Mouse (Mus musculus) layer of hippocampus, postnatal 36 days (tissue): ENCODE results near the gene Slc18a3. TPM values are rescaled to one million over a fixed set of nuclear protein-coding genes. Genes with fewer than 3 reads are reported as not detected.

Experiments used
- DNase-seq, 2 experiments: peaks; one replicate each; pipeline ENCODE4 v3.0.0; 2022
- total RNA-seq, 2 experiments: library from RNA; stranded (reverse); gene quantifications; 2 replicates each; pipeline ENCODE4 v1.2.3; 2021

Slc18a3 gene
- total RNA-seq: not detected

GRCm38 (mm10) chr14:32464601-32465505 is at the start of gene Slc18a3:
Gene Slc18a3, minus strand, starts transcription at chr14:32464850.
- no peak for DNase-seq

DNA sequence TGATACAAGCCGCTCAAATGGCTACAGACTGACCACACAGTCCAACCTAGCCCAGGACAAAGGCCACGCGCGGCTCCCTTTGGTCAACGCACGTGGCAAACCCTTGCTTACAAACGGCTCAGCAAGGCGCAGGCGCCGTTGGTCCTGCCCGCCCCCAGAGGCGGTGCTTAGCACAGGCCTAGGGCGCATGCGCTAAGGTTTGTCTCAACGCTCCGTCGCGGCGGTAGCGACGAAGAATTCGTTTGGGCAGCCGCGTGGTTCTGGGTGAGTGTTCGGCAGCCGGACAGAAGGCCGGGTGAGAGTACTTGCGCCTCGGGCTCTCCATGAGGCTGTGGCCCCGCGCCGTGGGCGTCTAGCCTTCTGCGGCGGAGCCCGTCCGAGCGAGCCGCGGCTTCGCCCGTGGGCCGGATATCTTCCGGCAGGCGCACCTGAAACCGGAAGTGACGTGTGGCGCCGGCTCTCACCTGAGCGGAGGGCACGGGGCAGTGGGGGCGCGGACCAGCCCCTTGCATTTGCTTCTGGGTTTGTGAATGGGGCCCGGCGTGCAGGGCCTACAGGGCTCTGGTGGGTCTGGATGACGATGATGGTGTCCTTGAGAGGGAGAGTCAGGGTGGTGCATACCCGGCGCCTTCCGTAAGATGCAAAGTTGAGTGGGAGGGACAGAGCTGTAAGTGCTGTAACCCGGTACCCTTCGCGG is 48.8 kb upstream of the Slc18a3 start, which contains the start of gene Ercc6:
TSS of gene Ercc6 (plus strand) at position 186 of the 697 bp plus-strand sequence.
- DNase-seq: peak; percentile 90 to 91

DNA sequence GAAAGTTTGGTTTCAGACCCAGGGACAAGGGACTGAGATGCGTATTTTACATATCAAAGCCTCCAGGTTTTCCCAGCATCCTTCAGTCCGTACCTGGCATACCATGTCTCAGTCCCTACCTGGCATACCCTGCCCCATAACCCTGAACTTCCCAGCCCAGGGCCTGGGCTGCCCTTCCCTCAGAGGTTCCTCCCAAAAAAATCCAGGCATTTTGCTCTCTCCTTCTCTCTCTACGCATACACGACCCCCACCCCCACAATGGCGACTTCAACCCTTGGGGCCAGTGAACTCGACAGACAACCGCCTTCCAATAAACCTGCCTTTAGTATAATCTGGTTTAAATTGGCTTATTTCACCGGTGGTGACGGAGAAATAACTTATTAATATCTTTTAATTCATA is 48.3 kb upstream of the Slc18a3 start:
- DNase-seq: no peak

GRCm38 (mm10) chr14:32509443-32509961 is 44.9 kb upstream of the Slc18a3 start:
- no peak for DNase-seq

DNA sequence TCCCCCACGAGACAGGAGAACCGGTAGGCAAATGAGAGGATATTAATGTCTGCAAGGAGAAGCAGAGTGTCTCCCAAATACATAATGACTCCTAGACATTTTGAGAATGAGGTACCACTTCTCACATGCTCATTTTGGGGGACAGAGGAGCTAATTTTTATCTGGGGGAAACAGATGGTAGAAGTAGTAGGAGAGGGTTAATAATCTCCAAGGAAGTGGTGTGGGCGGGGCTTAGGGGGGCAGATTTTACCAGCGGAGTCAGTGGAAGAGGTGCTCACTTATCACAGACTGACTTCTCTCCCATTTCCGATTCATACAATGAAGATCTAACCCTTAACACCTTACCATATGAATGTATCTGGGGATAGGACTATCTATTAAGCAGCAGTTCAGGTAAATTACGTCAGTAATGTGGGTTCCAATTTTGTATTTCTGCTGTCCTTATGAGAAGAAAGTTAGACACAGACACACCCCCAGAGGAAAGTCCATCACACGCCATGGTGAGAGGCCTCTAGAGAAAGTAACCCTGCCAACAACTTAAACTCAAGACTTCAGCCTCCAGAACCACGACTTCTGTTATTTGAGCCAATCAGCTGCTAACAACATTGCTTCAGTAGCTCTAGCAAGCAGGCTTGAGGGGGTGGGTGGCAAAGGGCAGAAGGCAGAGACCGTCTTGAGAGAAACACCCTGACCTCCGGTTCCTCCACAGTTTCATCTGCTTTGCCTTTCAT is 43.6 kb upstream of the Slc18a3 start:
- DNase-seq: no peak

GRCm38 (mm10) chr14:32507216-32507615 is 42.6 kb upstream of the Slc18a3 start:
- DNase-seq: no peak

GRCm38 (mm10) chr14:32506329-32506728 is 41.7 kb upstream of the Slc18a3 start:
- DNase-seq: no peak

- DNase-seq: no peak
These were observed 39.2 kb upstream of the Slc18a3 start for GRCm38 (mm10) chr14:32503897-32504296.

- DNase-seq: no peak
These were observed 38.4 kb upstream of the Slc18a3 start for GRCm38 (mm10) chr14:32502764-32503688.

DNA sequence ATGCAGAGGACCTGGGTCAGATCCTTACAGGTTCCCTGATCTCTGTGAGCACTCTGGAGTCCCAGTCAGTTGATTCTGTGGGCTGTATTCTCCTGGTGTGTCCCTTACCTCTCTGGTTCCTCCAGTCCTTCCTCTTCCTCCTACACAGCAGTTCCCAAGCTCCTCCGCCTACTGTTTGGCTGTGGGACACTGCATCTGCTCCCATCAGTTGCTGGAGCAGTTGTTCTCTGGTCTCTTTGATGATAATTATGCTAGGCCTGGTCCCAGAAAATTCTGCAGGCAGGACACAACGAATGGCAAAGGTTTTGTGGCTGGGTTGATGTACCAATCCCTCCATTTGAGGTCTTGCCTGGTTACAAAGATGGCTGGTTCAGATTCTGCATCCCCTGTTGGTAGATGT is 36.7 kb upstream of the Slc18a3 start:
- DNase-seq: no peak

- no peak for DNase-seq
These were observed 31.6 kb upstream of the Slc18a3 start for GRCm38 (mm10) chr14:32496115-32496850.

GRCm38 (mm10) chr14:32492521-32492920 is 27.9 kb upstream of the Slc18a3 start:
- DNase-seq: peak in 1 of 2 experiments; percentile 9

- DNase-seq: no peak
These were observed 17.4 kb upstream of the Slc18a3 start for GRCm38 (mm10) chr14:32482061-32482460.

DNA sequence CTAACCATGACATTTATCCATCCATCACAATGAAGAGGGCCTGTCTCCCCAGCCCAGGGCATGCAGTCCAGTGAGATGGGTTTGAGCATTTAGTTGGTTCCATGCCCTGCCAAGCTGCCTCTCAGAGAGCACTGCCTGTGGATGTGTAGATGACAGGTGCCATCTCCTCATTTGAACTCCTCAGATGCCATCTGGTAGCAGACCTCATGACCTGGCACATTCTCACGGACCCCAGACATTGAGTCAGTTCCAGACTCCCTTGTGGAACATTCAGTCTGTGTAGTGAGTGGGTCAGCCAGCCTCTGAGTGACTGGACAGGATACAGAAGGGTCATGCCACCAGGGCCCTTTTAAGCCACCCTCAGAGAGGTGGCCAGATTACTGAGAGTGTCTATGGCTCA is 12.9 kb upstream of the Slc18a3 start:
- no peak for DNase-seq

- DNase-seq: no peak
These were observed 11.9 kb upstream of the Slc18a3 start for GRCm38 (mm10) chr14:32476559-32476958.

DNA sequence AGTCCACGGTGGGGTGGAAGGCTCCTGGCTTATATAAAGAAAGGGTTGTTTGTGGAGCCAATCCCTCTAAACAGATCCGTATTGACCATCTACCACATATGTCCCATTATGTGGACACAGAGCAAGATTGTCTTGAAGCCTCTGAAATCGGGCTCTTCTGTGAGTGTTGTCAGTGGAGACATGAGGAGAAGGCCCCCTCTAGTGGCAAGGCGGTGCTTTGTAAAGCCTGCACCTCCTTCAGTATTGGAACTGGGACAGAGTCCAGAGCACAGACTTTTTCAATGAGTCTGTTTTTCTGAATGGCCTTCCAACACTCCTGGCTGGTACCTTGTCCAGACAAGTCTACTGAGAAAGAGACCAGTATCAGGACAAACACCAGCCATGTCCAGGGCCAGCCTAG is 8.3 kb upstream of the Slc18a3 start:
- peak; percentile 45 to 51 for DNase-seq

GRCm38 (mm10) chr14:32467606-32468005 is 3.0 kb upstream of the Slc18a3 start:
- DNase-seq: no peak

DNA sequence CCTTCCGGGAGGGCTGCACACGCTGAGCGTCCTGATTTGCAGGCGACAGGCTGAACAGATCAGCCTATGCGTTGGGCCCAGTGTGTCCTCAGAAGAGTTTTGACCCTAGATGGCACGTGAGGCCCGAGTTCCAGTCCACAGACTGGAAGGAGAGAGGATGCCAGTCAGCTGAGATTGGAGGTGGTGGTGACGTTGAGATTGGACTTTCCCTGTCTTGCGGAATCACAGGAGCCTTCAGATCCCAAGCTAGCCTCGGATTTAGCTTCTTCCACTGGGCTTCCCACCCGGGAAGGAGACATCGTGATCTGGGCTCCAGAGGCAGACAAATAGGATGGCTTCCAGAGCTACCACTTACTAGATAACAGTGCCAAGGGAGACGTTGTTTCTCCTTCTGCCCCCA is 1.2 kb upstream of the Slc18a3 start, which contains the start of gene Chat:
TSS of gene Chat (minus strand) at position 101 of the 400 bp plus-strand sequence.
- no peak for DNase-seq

- no peak for DNase-seq
These were observed 838 bp upstream of the Slc18a3 start for GRCm38 (mm10) chr14:32465506-32465870.

DNA sequence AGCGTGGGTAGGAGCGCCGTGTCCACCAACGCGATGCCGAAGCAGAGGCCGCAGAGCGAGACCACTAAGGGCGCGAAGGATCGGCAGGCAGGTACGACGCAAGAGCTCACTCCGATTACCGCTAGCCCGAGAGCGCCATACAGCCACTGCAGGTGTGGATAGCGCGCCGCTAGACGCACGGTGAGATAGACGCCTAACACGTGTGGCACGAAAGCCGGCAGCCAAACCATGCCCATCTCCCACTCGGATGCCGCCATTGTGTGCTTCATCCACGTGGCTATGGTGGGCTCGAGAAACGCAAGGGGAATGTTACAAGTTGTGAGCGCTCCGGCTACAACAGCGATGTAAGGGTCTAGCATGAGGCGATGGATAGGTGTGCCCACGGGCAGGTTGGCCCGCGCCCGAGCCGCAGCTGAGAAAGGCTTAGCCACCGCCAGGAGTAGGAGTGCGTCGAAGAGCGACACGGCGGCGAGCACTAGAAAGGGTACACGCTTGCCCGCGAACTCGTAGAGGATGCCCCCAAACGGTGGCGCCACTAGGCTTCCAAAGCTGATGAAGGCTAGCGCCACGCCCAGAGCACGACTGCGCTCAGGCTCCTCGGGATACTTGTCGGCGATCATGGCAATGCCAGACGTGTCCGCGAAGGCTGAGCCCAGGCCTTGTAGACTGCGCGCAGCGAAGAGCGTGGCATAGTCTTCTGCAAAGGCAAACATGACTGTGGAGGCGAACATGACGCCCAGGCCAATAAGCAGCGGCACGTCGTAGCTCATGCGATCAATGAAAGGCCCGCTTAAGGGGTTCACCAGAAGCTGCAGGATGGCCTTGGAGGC is 1.2 kb downstream of the Slc18a3 start:
- DNase-seq: no peak
